Mouse (Mus musculus) heart, embryonic 16.5 days (tissue): ENCODE measurements around the gene Usp50. TPM values are rescaled to one million over a fixed set of nuclear protein-coding genes. Genes with fewer than 3 reads are reported as not detected.

ENCODE experiments used
- ATAC-seq: fragments of 200-750 bp; cut with Nextera tagmentation; replicated peaks from 2 replicates; pipeline ENCODE4 v1.8.0; 2017; ENCODE audit warnings: moderate number of reproducible peaks; ENCODE audit not compliant: insufficient read depth, low FRiP score; ENCODE audit errors: extremely low read depth
- H3K27ac ChIP-seq: fragments of 300-500 bp; sonication (generic); 2 replicates; pipeline ENCODE4 v1.5.1; 2014; ENCODE audit warnings: mild to moderate bottlenecking, low read length, control low read depth, moderate library complexity
- H3K27me3 ChIP-seq: fragments of 300-500 bp; sonication (generic); 2 replicates; pipeline ENCODE4 v1.6.1; 2014; ENCODE audit warnings: low read length, mixed read lengths; ENCODE audit not compliant: control insufficient read depth, insufficient read depth
- H3K36me3 ChIP-seq: fragments of 300-500 bp; sonication (generic); 2 replicates; pipeline ENCODE4 v1.6.1; 2014; ENCODE audit not compliant: control insufficient read depth, insufficient read depth
- H3K4me1 ChIP-seq: fragments of 300-500 bp; sonication (generic); 2 replicates; pipeline ENCODE4 v1.6.1; 2014; ENCODE audit warnings: low read length, mixed read lengths; ENCODE audit not compliant: control insufficient read depth, insufficient read depth
- H3K4me2 ChIP-seq: fragments of 300-500 bp; sonication (generic); 2 replicates; pipeline ENCODE4 v1.6.1; 2014; ENCODE audit warnings: low read depth, mild to moderate bottlenecking, control low read depth, low read length
- H3K4me3 ChIP-seq: fragments of 300-500 bp; sonication (generic); 2 replicates; pipeline ENCODE4 v1.5.1; 2014; ENCODE audit warnings: mild to moderate bottlenecking, control low read depth, low read length
- H3K9ac ChIP-seq: fragments of 300-500 bp; sonication (generic); 2 replicates; pipeline ENCODE4 v1.6.1; 2014; ENCODE audit warnings: low read length, control low read depth
- H3K9me3 ChIP-seq: fragments of 300-500 bp; sonication (generic); replicated peaks from 2 replicates; pipeline ENCODE4 v1.6.1; 2016; ENCODE audit warnings: low read length; ENCODE audit not compliant: control insufficient read depth
- WGBS: fragments of 180-500 bp; shearing (Covaris S2); extraction: QIAGEN DNeasy Blood & Tissue Kit; methylation state at CpG from one replicate; pipeline ENCODE4 v1.1.7; 2014; 5-methylcytosine and 5-hydroxymethylcytosine counted together
- polyA plus RNA-seq: library from polyadenylated mRNA; unstranded; fragments of >200 nt; fragmentation: Nextera tagmentation; extraction: Ambion mirVana; gene quantifications from 2 replicates; pipeline ENCODE4 v1.2.1, GENCODE M21; 2015

Usp50 gene
- polyA plus RNA-seq, 1 experiment from 2014 or later, result 2.1 TPM

GRCm38 (mm10) chr2:126677366-126677765 lies 105.9 kb downstream of the Usp50 start:
- H3K27me3 ChIP-seq, result no peaks in the 10 kb centered on the region
- H3K36me3 ChIP-seq, result peaks cover 8% of the 10 kb centered on the region
- no peak overlapping the region for H3K27ac ChIP-seq
- 97% methylated on average over 1 of the region's 1 CpGs for WGBS
- peaks cover 28% of the 10 kb centered on the region for H3K4me1 ChIP-seq
- no peak overlapping the region for H3K4me3 ChIP-seq
- no peaks in the 10 kb centered on the region; the same call in 1 of the 2 replicates for H3K9me3 ChIP-seq
- H3K4me2 ChIP-seq, result no peak overlapping the region; the same call in 1 of the 2 replicates
- no peak overlapping the region for H3K9ac ChIP-seq
- ATAC-seq, result no peak

- Histone ChIP-seq H3K9ac (peak within 1 kb of the TSS; percentile 98), H3K27ac (peak within 1 kb of the TSS; percentile 100), H3K4me3 (peak within 1 kb of the TSS; percentile 93), H3K27me3 (no peaks in the 10 kb centered on the region), H3K9me3 (no peaks in the 10 kb centered on the region; the same call in 1 of the 2 replicates), H3K36me3 (peaks cover 8% of the 10 kb centered on the region), H3K4me1 (peaks cover 27% of the 10 kb centered on the region), H3K4me2 (peak within 1 kb of the TSS; percentile 89)
- ATAC-seq, result no peak
- WGBS, result 20% methylated on average over 12 of the region's 12 CpGs
These were observed 107.2 kb downstream of the Usp50 start, which contains the start of gene Gabpb1 for GRCm38 (mm10) chr2:126676122-126676515. Gene Gabpb1 (minus strand): TSS chr2:126676337.

- Histone ChIP-seq H3K4me1 (peaks cover 26% of the 10 kb centered on the region), H3K36me3 (peaks cover 7% of the 10 kb centered on the region), H3K27me3 (no peaks in the 10 kb centered on the region), H3K9me3 (no peaks in the 10 kb centered on the region; the same call in 1 of the 2 replicates), H3K9ac (peak overlapping the region; percentile 98), H3K4me3 (peak overlapping the region; percentile 93), H3K4me2 (peak overlapping the region; percentile 89), H3K27ac (peak overlapping the region; percentile 100)
- ATAC-seq, result peak; percentile 88
- under 1% methylated on average over 99 of the region's 99 CpGs for WGBS
These were observed 107.8 kb downstream of the Usp50 start for GRCm38 (mm10) chr2:126675169-126676121.

GRCm38 (mm10) chr2:126674441-126675168 lies 108.7 kb downstream of the Usp50 start:
- Histone ChIP-seq H3K9ac (peak overlapping the region; percentile 98), H3K4me2 (peak overlapping the region; percentile 76), H3K9me3 (no peaks in the 10 kb centered on the region), H3K4me3 (peak overlapping the region; percentile 93), H3K4me1 (peaks cover 23% of the 10 kb centered on the region), H3K27ac (peak overlapping the region; percentile 100), H3K36me3 (peaks cover 2% of the 10 kb centered on the region; the same call in 1 of the 2 replicates), H3K27me3 (no peaks in the 10 kb centered on the region)
- peak; percentile 49 for ATAC-seq
- under 1% methylated on average over 55 of the region's 77 CpGs for WGBS

GRCm38 (mm10) chr2:126673317-126674242 lies 109.7 kb downstream of the Usp50 start:
- Histone ChIP-seq H3K9ac (peak overlapping the region; percentile 98), H3K4me2 (peak overlapping the region; percentile 76), H3K4me1 (peaks cover 23% of the 10 kb centered on the region), H3K27me3 (no peaks in the 10 kb centered on the region), H3K9me3 (no peaks in the 10 kb centered on the region), H3K36me3 (no peaks in the 10 kb centered on the region), H3K4me3 (peak overlapping the region; percentile 93), H3K27ac (peak overlapping the region; percentile 100; the same call in 1 of the 2 replicates)
- WGBS, result 51% methylated on average over 13 of the region's 13 CpGs
- ATAC-seq, result no peak

GRCm38 (mm10) chr2:126668621-126669252 lies 114.5 kb downstream of the Usp50 start:
- Histone ChIP-seq H3K9ac (no peak overlapping the region), H3K36me3 (peaks cover 4% of the 10 kb centered on the region; the same call in 1 of the 2 replicates), H3K4me1 (peaks cover 13% of the 10 kb centered on the region), H3K4me3 (no peak overlapping the region), H3K4me2 (no peak overlapping the region), H3K27ac (no peak overlapping the region), H3K27me3 (no peaks in the 10 kb centered on the region), H3K9me3 (no peaks in the 10 kb centered on the region)
- no peak for ATAC-seq
- 88% methylated on average over 5 of the region's 5 CpGs for WGBS

GRCm38 (mm10) chr2:126665984-126666383 lies 117.3 kb downstream of the Usp50 start:
- ATAC-seq, result no peak

GRCm38 (mm10) chr2:126663481-126663880 lies 119.8 kb downstream of the Usp50 start:
- Histone ChIP-seq H3K4me3 (no peak overlapping the region), H3K27ac (no peak overlapping the region), H3K9me3 (no peaks in the 10 kb centered on the region), H3K36me3 (peaks cover 4% of the 10 kb centered on the region; the same call in 1 of the 2 replicates), H3K9ac (no peak overlapping the region), H3K4me2 (no peak overlapping the region), H3K27me3 (no peaks in the 10 kb centered on the region), H3K4me1 (no peaks in the 10 kb centered on the region)
- 41% methylated on average over 4 of the region's 4 CpGs for WGBS
- no peak for ATAC-seq

More at GRCm38 (mm10) chr2:126665984-126666383, 117.3 kb downstream of the Usp50 start:
- Histone ChIP-seq H3K27ac (no peak overlapping the region), H3K4me2 (no peak overlapping the region), H3K4me1 (no peaks in the 10 kb centered on the region), H3K9ac (no peak overlapping the region), H3K9me3 (no peaks in the 10 kb centered on the region), H3K36me3 (peaks cover 4% of the 10 kb centered on the region; the same call in 1 of the 2 replicates), H3K27me3 (no peaks in the 10 kb centered on the region), H3K4me3 (no peak overlapping the region)
- 84% methylated on average over 3 of the region's 3 CpGs for WGBS
